Mouse (Mus musculus): Measurements from ENCODE around the gene Lgi1. TPM values are rescaled to one million over a fixed set of nuclear protein-coding genes. Genes with fewer than 3 reads are reported as not detected.

The Lgi1 gene
- polyA plus RNA-seq, 1 experiment: not detected

- H3K9me3 ChIP-seq: no peaks in the 10 kb centered on the region
- H3K4me1 ChIP-seq: no peaks in the 10 kb centered on the region
- H3K4me3 ChIP-seq (replicated peaks): no peak overlapping the region
- no peaks in the 10 kb centered on the region for H3K27me3 ChIP-seq (replicated peaks)
- no peaks in the 10 kb centered on the region for H3K36me3 ChIP-seq (replicated peaks; ENCODE audit: low read length)
- no peak for TF ChIP-seq FLI1 (IDR thresholded peaks at IDR 0.05; ENCODE audit: low read length)
- no peak for TF ChIP-seq GATA1 (IDR thresholded peaks at IDR 0.05; ENCODE audit: borderline replicate concordance, low read length)
These were observed 72.2 kb downstream of the Lgi1 start for GRCm38 (mm10) chr19:38336553-38336952.

GRCm38 (mm10) chr19:38337332-38337731, 73.0 kb downstream of the Lgi1 start:
- TF ChIP-seq GATA1 (IDR thresholded peaks at IDR 0.05; ENCODE audit: borderline replicate concordance, low read length) (no peak), FLI1 (IDR thresholded peaks at IDR 0.05; ENCODE audit: low read length) (no peak)
- Histone ChIP-seq H3K4me3 (replicated peaks) (no peak overlapping the region), H3K9me3 (no peaks in the 10 kb centered on the region), H3K27me3 (replicated peaks) (no peaks in the 10 kb centered on the region), H3K36me3 (replicated peaks; ENCODE audit: low read length) (no peaks in the 10 kb centered on the region), H3K4me1 (no peaks in the 10 kb centered on the region)

GRCm38 (mm10) chr19:38339734-38340133, 75.4 kb downstream of the Lgi1 start:
- Histone ChIP-seq H3K36me3 (replicated peaks; ENCODE audit: low read length) (no peaks in the 10 kb centered on the region), H3K4me3 (replicated peaks) (no peak overlapping the region), H3K27me3 (replicated peaks) (no peaks in the 10 kb centered on the region), H3K4me1 (no peaks in the 10 kb centered on the region), H3K9me3 (peaks cover 5% of the 10 kb centered on the region)
- no peak for TF ChIP-seq GATA1 (IDR thresholded peaks at IDR 0.05; ENCODE audit: borderline replicate concordance, low read length)
- TF ChIP-seq FLI1 (IDR thresholded peaks at IDR 0.05; ENCODE audit: low read length): no peak

GRCm38 (mm10) chr19:38343246-38343645, 78.9 kb downstream of the Lgi1 start:
- TF ChIP-seq GATA1 (IDR thresholded peaks at IDR 0.05; ENCODE audit: borderline replicate concordance, low read length) (no peak), FLI1 (IDR thresholded peaks at IDR 0.05; ENCODE audit: low read length) (no peak)
- no peaks in the 10 kb centered on the region for H3K36me3 ChIP-seq (replicated peaks; ENCODE audit: low read length)

GRCm38 (mm10) chr19:38348271-38349012, 84.1 kb downstream of the Lgi1 start:
- no peaks in the 10 kb centered on the region for H3K36me3 ChIP-seq (replicated peaks; ENCODE audit: low read length)
- peaks cover 31% of the 10 kb centered on the region for H3K9me3 ChIP-seq
- no peak overlapping the region for H3K4me3 ChIP-seq (replicated peaks)
- H3K27me3 ChIP-seq (replicated peaks): peaks cover 3% of the 10 kb centered on the region
- H3K4me1 ChIP-seq: no peaks in the 10 kb centered on the region
- TF ChIP-seq GATA1 (IDR thresholded peaks at IDR 0.05; ENCODE audit: borderline replicate concordance, low read length): no peak
- no peak for TF ChIP-seq FLI1 (IDR thresholded peaks at IDR 0.05; ENCODE audit: low read length)

More at GRCm38 (mm10) chr19:38343246-38343645, 78.9 kb downstream of the Lgi1 start:
- no peaks in the 10 kb centered on the region for H3K27me3 ChIP-seq (replicated peaks)
- no peaks in the 10 kb centered on the region for H3K4me1 ChIP-seq
- no peak overlapping the region for H3K4me3 ChIP-seq (replicated peaks)
- peaks cover 31% of the 10 kb centered on the region for H3K9me3 ChIP-seq

- Histone ChIP-seq H3K27me3 (replicated peaks) (peaks cover 3% of the 10 kb centered on the region), H3K4me3 (replicated peaks) (no peak overlapping the region), H3K9me3 (peaks cover 30% of the 10 kb centered on the region), H3K36me3 (replicated peaks; ENCODE audit: low read length) (no peaks in the 10 kb centered on the region), H3K4me1 (no peaks in the 10 kb centered on the region)
- TF ChIP-seq GATA1 (IDR thresholded peaks at IDR 0.05; ENCODE audit: borderline replicate concordance, low read length) (no peak), FLI1 (IDR thresholded peaks at IDR 0.05; ENCODE audit: low read length) (no peak)
These were observed 84.6 kb downstream of the Lgi1 start for GRCm38 (mm10) chr19:38349013-38349341.

- H3K9me3 ChIP-seq: peaks cover 15% of the 10 kb centered on the region
- no peaks in the 10 kb centered on the region for H3K36me3 ChIP-seq (replicated peaks; ENCODE audit: low read length)
- H3K4me1 ChIP-seq: no peaks in the 10 kb centered on the region
- no peak for TF ChIP-seq GATA1 (IDR thresholded peaks at IDR 0.05; ENCODE audit: borderline replicate concordance, low read length)
- TF ChIP-seq FLI1 (IDR thresholded peaks at IDR 0.05; ENCODE audit: low read length): no peak
- no peak overlapping the region for H3K4me3 ChIP-seq (replicated peaks)
- peaks cover 5% of the 10 kb centered on the region for H3K27me3 ChIP-seq (replicated peaks)
These were observed 86.9 kb downstream of the Lgi1 start for GRCm38 (mm10) chr19:38351202-38351601.

GRCm38 (mm10) chr19:38351728-38352127, 87.4 kb downstream of the Lgi1 start:
- H3K4me1 ChIP-seq: no peaks in the 10 kb centered on the region
- TF ChIP-seq FLI1 (IDR thresholded peaks at IDR 0.05; ENCODE audit: low read length) (no peak), GATA1 (IDR thresholded peaks at IDR 0.05; ENCODE audit: borderline replicate concordance, low read length) (no peak)
- no peaks in the 10 kb centered on the region for H3K36me3 ChIP-seq (replicated peaks; ENCODE audit: low read length)

GRCm38 (mm10) chr19:38352495-38353130, 88.3 kb downstream of the Lgi1 start:
- H3K4me1 ChIP-seq: no peaks in the 10 kb centered on the region
- H3K27me3 ChIP-seq (replicated peaks): peaks cover 5% of the 10 kb centered on the region
- H3K9me3 ChIP-seq: peaks cover 4% of the 10 kb centered on the region
- H3K4me3 ChIP-seq (replicated peaks): no peak overlapping the region
- H3K36me3 ChIP-seq (replicated peaks; ENCODE audit: low read length): no peaks in the 10 kb centered on the region
- no peak for TF ChIP-seq FLI1 (IDR thresholded peaks at IDR 0.05; ENCODE audit: low read length)
- no peak for TF ChIP-seq GATA1 (IDR thresholded peaks at IDR 0.05; ENCODE audit: borderline replicate concordance, low read length)

More at GRCm38 (mm10) chr19:38351728-38352127, 87.4 kb downstream of the Lgi1 start:
- peaks cover 10% of the 10 kb centered on the region for H3K9me3 ChIP-seq
- no peak overlapping the region for H3K4me3 ChIP-seq (replicated peaks)
- H3K27me3 ChIP-seq (replicated peaks): peaks cover 5% of the 10 kb centered on the region

GRCm38 (mm10) chr19:38354279-38354678, 89.9 kb downstream of the Lgi1 start:
- Histone ChIP-seq H3K36me3 (replicated peaks; ENCODE audit: low read length) (no peaks in the 10 kb centered on the region), H3K4me3 (replicated peaks) (no peak overlapping the region), H3K4me1 (no peaks in the 10 kb centered on the region), H3K9me3 (no peaks in the 10 kb centered on the region), H3K27me3 (replicated peaks) (peaks cover 5% of the 10 kb centered on the region)
- no peak for TF ChIP-seq FLI1 (IDR thresholded peaks at IDR 0.05; ENCODE audit: low read length)
- TF ChIP-seq GATA1 (IDR thresholded peaks at IDR 0.05; ENCODE audit: borderline replicate concordance, low read length): no peak

All from megakaryocyte, embryonic 14.5 days (primary cell).